Mouse (Mus musculus): ENCODE data around the gene Klhl7.
"Not testable (repeated sequence)": the region's sequence is repeated elsewhere in the genome, so short reads cannot be mapped to it uniquely, and the experiment has no call there.

The Klhl7 gene

DNA sequence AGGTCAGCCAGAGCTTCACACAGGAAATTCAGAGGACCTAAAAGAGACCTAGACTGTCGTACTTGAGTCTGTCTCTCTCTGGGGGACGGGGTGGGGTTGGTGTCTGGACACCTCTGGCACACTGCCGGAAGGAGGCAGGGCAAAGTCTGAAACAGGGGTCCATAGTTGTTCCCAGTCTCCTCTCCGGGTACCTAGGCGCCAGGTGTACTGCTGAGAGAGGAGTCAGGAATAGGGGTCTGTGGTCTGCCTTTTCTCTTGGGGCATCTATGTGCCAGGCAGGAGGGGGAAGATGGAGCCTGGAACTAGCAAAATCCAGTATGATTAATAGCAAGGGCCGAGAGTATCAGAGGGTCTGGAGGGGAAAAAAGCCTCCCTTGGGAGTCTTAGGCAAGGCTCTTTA lies 5.0 kb upstream of the Klhl7 start:
- no peak for DNase-seq (ENCODE audit: low read depth)

DNA sequence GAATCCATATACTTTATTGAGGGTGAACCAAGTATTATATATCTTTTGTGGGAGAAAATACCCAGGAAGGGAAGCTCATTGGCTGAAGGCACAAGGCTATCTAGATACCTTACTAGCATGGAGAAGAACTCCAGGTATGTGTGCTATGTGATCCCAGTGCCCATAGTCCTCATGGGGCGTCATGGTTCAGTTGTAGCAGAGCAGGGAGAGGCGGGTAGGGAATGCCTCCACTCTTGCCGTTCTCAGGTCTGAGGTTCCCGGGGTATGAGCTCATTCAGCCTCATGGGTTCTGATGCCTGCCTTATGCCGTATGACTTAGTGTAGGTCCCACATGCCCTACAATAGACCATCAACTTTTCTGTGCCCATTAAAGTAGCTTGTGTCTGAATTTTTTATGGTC lies 4.5 kb upstream of the Klhl7 start:
- no peak for DNase-seq (ENCODE audit: low read depth)

DNA sequence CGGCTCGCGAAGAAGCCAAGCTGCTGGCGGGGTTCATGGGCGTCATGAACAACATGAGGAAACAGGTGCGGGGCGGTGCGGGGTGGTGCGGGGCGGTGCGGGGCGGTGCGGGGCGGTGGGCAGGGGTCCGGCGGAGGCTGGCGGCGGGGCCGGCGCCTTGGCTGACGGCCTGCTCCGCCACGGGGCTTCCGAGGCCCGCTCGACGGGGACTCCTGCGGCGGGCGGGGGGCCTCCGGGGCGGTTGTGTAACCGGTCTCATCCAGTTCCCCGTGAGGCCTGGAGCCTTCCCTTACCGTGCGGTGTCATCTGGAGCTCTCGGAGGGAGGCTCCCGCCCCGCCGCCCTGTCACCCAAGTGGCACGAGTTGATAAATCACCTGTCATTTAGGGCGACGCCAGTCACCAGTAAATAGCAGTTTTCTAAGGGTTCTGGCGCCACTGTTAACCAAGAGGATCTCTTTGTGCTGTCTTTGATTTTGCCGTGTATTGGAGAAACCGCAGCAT lies 456 bp downstream of the Klhl7 start:
- no peak for DNase-seq (ENCODE audit: low read depth)

DNA sequence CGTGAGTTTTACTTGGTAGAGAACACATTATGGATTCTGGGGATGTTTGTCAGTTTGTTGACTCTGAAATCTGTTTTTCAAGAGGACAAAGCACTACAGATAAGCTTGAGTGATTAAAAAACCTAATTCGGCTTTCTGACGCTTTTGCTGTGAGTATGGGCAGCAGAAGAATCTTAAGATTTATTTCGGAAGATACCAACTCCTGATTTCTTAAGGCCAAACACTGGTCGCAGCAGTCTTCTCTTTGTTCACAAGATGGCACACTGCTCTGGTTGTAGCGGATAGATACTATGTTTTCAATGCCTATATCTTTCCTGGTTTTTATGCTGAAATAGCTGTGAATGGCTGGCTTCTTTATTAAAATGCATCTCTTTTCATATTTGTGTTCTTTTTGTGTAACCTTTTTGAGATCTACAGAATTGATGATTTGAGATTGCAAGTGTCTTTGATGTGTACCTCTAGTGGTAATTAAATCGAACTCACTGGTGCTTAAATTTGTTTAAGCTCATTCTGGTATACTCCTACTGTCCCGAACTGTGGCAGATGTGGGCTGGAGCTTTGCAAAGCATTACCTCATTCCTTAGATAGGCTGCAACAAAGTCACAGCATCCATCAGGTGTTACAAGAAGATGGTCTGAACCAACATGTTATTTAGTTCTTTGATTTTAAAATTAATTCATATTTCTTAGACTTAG lies 1.2 kb downstream of the Klhl7 start:
- DNase-seq (ENCODE audit: low read depth), result no peak

DNA sequence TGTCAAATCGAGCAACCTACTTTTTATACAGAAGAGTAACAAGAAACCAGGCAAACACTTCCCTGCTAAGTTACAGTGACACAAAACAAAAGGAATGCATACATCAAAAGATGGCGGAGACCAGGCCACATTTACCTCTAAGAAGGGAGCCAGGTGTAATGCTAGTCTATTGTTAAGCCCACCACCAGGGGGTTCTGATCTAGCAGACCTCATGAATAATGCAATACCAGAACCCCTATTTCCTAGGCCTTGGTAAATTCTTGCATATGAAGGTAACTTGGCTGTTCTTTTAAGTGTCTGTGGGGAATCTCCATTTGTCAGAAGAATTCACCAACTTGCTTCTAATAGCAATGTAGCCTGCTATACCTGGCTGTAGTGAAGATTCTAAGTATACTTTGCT lies 2.8 kb downstream of the Klhl7 start:
- DNase-seq (ENCODE audit: low read depth), result not testable (repeated sequence)

DNA sequence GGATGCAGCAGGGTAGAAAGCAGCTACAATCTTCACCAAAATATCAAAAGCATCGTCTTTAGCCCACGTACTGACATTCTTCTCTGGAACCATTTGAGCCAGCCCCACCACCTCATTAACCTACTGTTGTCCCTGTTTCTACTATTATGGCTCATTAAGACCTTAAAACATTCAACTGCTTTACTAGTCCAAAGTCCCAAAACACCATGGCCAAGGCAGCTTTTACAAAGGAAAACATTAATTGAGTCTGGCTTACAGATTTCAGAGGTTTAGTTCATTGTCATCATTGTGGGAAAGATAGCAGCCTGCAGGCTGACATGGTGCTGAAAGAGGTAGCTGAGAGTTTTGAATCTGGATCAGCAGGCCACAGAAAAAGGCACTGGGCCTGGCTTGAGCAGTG lies 3.4 kb downstream of the Klhl7 start:
- DNase-seq (ENCODE audit: low read depth), result no peak

DNA sequence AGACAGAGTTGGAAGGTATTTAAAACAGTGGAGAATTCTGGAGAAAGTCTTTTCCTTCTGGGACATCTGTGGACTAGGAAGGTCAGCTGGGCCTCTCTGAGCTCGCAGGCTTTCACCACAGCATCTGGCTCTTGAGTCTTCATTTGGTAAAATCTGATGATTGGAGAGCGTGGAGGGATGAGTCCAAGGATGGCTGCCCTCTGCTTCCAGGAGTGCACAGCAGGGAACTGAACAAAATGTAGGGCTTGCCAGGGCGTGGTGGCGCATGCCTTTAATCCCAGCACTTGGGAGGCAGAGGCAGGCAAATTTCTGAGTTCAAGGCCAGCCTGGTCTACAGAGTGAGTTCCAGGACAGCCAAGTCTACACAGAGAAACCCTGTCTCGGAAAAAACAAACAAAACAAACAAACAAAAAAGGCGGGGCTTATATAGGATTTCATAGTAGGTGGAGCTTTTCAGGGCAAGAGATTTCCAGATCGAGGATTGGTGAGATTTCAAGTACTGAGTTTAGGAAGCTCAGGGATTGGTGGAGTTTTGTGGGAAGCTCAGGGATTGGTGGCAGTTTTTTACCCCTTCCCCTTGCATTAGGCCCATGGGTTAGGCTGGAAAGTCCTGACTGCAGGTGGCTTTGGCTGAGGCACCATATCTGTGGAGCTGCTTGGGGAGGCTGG lies 6.8 kb downstream of the Klhl7 start:
- no peak for DNase-seq (ENCODE audit: low read depth)

DNA sequence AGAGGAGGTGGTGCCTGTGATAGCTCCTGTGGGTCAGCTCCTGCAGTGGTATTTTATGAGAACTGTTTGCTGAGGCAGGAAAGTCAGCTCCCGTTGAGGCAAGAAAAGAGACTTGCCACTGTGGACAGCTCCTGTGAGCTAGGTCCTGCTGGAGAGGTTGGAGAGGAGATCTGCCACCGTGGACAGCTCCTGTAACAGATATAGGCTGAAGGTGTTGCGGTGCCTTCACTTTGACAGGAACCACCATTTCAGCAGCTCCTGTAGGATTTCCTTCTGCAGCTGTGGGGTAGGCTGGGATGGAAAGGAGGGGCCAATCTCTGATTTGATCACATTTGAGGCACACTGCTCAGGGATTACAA lies 7.3 kb downstream of the Klhl7 start:
- DNase-seq (ENCODE audit: low read depth), result peak; percentile 31

DNA sequence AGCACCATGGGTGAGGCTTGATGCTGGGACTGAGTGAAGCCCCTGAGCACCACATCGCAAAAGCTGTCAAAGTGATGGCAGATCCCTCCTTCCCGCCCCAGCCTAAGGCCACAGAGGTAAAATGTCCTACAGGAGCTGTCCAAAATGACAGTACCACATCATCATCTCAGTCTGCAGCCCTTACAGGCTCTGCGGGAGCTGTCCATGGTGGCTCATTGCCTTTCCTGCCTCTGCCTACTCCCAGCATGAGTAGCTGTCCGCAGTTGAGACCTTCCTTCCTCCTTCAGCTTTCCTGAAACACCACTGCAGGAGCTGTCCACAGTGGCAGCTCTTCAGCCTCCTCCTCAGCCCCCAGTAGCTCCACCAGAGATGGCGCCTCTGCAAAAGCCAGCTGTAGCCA lies 9.7 kb downstream of the Klhl7 start:
- peak; percentile 66 for DNase-seq (ENCODE audit: low read depth)

DNA sequence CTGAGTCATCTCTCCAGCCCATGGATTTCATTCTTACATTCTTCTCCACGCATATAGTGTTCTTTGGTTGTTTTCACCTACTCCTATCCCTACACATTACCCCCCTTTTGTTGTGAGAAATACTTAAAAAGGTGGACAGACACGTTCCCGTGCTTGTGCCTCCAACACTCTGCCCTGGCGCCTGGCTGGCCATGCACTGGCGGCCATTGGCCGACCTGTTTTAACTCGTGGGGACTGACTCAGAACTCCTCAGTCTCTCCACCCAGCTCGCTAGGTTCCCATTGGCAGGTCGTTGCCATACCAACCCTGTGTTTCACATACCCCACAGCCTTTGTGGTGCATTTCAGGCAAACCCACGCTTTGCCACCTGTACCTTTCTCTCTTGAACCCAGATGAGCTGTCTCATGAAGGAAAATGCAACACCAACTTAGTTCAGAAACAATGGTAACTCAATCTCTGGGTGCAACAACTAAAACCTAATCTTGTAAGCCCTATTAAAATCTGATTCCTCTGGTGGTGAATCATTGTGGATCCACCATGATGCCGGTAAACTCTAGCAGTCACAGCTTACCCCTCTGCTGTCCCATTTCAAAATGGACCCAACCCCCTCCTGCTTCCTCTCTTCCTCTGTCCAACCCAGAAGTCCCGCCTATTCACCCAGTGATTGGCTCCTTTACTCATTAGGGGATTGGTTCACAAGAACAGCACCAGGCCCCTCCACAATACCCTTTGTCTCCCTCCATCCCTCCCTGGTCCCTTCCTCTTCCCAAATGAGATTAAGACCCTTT lies 11.9 kb downstream of the Klhl7 start:
- no peak for DNase-seq (ENCODE audit: low read depth)

DNA sequence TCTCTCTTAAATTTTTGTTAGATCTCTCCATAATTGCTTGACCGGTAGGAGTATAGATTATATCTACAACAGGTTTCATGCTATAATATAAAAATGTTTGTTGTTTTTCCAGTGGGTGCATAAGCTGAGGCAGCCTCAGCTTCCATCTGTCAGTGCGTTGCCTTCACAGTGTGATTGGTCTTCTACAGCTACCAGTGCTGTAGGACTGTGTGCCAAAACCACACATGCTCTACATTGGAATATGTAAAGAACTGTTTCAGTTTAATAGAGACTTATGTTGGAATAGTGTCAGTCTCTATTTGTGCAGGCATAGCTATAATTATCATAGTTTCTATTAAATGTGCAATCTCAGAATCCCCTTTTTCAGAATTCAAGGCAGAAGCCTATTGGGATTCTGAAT lies 21.8 kb downstream of the Klhl7 start:
- no peak for DNase-seq (ENCODE audit: low read depth)

DNA sequence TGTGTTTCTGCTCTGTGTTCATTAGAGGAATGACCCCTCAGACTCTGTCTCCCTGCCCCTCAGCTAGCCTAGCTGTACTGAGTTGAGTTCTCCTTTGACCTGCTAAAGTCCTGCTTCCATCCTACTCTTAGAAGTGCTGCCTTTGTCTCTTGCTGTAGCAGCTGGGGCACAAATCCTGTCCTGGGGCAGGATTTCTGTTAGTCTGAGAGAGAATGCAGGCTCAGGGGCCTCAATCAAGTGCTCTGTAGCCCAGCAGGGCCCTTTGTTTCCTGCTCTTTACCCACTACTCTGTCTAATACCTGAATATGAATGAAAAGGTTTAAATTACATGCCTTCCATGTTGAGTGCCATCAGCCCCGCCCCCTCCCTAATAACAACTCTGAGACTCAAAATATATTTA lies 23.8 kb downstream of the Klhl7 start:
- no peak for DNase-seq (ENCODE audit: low read depth)

DNA sequence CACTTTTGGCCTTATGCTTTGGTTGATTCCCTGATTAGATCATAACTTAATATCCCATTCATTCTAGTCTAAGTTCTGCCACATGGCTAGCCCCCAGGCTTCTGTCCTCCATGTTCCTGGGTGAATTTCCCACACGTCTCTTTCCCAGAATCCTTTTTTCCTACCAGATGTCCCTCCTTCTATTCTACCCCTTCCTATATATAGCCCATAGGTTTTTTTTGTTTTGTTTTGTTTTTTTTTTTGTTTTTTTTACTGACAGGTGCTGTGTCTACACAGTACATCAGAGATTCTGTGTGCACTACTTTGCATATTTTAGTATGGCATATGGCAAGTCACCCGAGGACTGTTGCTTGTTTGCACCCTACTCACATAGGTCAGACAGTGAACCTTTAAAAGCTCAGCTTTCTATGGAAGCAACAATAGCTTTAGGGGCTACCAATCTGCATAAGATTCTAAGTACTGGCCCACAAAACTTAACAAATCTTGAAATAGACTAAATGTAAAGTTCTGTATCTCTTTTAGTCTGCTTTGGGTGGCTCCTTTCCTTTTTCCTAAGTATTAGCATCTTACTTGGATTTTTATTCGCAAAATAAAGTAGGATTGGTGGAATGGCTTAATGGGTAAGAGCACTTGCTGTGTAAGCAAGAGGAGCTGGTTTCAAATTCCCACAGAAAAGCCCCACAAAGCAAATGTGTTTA lies 24.3 kb downstream of the Klhl7 start:
- DNase-seq (ENCODE audit: low read depth), result no peak

DNA sequence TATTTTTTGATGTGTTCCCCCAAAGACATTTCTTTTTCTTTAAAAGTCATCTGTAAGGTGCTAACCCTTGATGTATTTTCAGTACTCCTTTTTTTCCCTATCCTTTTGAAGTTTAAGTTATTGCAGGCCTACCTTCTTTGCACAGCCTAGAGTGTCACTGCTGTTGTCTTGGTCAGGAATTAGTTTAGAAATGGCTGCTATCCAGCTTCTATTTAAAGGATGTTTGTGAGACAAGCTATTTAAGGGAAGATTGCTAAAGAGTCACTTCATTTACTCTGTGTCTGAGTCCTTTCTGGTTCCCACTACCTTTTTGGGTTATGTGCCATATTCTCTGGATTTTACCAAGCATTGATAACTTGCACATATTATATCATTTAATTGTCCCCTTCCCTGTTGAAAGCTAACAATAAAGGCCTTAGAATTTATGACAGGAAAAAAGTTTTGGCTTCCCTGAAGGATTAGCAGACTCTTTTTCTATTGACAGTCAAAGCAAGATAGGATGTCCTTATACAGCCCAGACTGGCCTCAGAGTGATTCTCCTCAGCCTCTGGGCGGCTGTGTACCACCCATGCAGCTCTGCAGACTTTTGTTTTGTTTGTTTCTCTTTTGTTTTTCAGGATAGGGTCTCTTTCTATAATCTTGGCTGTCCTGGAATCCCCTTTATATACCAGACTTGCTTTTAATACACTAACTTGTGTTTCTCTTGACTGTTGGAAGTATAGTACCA lies 25.7 kb downstream of the Klhl7 start:
- no peak for DNase-seq (ENCODE audit: low read depth)

DNA sequence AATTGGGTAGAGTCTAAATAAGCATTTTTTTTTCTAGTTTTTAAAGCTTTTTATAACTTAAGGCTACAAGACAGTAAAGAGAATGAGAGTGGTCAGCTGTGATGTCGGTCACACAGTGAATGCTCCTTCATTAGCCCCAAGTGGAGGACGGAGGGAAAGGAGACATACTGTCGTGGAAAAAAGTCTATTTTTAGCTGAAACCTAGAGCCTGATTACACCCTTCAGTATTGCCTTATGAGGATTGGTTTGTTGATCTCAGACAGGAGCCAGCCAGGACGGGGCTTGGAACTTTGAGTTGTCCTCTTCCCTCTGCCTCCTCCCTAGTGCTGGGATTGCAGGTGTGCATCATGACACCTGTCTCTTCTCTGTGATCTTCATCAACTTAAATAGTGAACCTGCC lies 26.6 kb downstream of the Klhl7 start:
- DNase-seq (ENCODE audit: low read depth), result no peak

DNA sequence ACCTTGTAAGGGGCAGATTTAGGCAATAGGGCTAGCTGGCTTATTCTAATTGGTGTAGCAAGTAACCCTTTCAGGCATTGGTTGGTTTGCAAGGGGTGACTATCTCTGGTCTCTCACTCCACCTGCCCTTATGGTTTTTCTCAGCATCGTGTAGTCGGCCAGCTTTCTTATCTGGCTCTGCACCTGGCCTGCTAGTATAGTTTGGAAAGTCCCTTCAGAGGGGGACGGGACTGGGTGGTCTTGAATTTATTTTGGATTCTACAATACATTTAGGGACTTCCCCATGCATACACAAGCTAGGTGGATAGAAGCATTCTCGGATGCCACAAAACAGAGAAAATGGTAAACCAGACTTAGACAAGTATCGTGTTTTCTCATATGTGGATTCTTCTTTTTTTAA lies 46.6 kb downstream of the Klhl7 start:
- DNase-seq (ENCODE audit: low read depth), result no peak

DNA sequence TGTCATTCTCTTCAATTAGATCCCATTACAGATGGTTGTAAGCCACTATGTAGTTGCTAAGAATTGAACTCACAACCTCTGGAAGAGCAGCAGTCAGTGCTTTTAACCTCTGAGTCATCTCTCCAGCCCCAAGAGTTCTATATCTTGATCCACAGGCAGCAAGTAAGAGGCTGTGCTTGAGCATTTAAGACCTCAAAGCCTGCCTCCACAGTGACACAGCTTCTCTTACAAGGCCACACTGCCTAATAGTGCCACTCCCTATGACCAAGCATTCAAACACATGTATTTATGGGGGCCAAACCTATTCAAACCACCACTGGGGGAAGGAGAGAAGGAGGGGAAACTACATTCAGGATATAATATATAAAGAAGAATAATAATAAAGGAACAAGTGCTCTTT lies 51.8 kb downstream of the Klhl7 start:
- DNase-seq (ENCODE audit: low read depth), result no peak

DNA sequence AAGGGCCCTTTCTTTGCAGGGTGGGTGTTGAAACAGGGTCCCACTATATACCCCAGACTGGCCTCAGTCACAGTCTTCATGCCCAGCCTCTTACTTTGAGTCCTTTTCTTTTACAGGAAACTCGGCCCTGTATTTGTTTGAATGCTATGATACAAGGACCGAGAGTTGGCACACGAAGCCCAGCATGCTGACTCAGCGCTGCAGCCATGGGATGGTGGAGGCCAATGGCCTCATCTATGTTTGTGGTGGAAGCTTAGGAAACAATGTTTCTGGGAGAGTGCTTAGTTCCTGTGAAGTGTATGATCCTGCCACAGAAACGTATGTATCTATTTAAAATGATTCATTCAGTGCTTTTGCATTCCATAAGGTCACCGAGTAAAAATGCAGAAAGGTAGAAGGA lies 56.4 kb downstream of the Klhl7 start:
- no peak for DNase-seq (ENCODE audit: low read depth)

DNA sequence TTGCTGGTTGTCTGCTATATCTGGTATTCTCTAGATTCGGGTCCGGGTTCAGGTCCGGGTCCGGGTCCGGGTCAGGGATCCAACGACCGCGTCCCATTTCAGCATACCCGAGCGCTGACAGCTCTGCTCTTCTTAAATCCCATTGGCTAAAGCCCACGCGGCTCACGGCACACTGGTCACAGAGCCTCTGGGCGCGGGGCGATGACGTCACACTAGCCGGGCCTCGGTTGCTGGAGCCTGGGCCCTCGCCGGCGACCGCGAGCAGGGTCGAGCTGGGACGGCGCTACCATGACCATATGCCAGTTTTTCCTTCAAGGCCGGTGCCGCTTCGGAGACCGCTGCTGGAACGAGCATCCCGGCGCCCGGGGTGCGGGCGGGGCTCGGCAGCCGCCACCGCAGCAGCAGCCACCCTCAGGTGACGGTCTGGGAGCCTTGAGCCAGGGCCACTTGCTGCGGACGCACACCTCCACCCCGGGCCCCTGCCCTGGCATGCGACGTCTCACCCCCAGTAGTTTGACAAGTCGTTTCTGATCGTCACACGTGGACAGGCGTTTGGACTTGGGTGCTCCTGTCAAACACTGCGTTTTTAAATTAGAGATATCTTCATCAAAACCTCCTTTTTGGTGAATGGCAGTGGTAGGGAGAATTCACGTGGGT lies 64.5 kb downstream of the Klhl7 start, which contains the start of gene Nupl2:
TSS of gene Nupl2 (plus strand) at position 175 of the 657 bp plus-strand sequence.
- peak; percentile 94 for DNase-seq (ENCODE audit: low read depth)

DNA sequence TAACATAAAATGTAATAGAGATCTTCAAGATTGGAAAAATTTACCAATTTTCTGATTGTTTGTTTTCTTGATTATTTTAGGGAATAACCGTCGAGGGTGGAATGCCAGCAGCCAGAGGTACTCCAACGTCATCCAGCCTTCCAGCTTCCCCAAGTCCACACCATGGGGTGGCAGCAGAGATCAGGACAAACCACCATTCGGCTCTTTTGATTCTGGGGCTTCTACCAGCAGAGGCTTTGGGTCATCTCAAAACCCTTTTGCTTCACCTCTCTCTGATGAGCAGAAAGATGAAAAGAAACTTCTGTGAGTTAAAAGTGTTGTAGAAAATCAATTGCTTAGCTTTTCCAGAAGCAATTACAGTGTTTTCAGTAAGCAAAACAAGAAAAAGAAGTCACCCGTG lies 66.9 kb downstream of the Klhl7 start:
- peak; percentile 21 for DNase-seq (ENCODE audit: low read depth)

DNA sequence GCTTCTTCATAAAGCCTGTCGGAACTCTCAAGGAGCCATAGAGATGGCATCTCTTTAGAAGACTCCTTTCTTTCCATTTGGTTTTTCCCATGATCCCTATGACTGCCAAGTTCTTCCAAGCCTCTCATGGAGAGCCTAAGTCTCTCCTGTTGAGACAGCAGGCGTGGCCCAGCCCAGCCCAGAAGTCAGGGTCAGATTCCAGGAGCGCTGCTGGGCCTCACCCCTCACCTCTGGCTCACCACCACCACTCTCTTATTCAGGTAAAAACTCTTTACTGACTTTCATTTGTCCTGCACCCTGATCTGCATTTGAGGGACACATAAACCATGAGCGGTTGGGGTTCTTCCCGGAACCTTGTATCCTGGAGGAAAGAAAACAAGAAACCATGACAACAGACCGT lies 69.5 kb downstream of the Klhl7 start:
- DNase-seq (ENCODE audit: low read depth), result no peak
